Mouse (Mus musculus) testis, postnatal 10 days (tissue): ENCODE measurements at regions not wholly inside any gene's neighbourhood (a gene's known extent, or its start where the extent isn't known, plus 50 kb on each side); places are given as distances from the start of the nearest gene placed in this dataset.
A peak's percentile ranks its signal among the peaks of the same experiment; 100 is the strongest.

Source experiments
- DNase-seq: peaks from one replicate; pipeline ENCODE4 v3.0.0; 2021; ENCODE audit warnings: low spot score

GRCm38 (mm10) chr1:72002471-72003116 lies 209.5 kb downstream of the Mreg start:
- no peak for DNase-seq

- DNase-seq = no peak
Measured at GRCm38 (mm10) chr1:72000741-72001140, 211.4 kb downstream of the Mreg start.

GRCm38 (mm10) chr1:71996828-71997227 lies 215.3 kb downstream of the Mreg start:
- DNase-seq = no peak

GRCm38 (mm10) chr1:71996234-71996619 lies 215.9 kb downstream of the Mreg start:
- no peak for DNase-seq

- no peak for DNase-seq
Measured at GRCm38 (mm10) chr1:71995573-71996233, 216.4 kb downstream of the Mreg start.

GRCm38 (mm10) chr1:71990936-71991335 lies 221.2 kb downstream of the Mreg start:
- DNase-seq = no peak

- DNase-seq = no peak
Measured at GRCm38 (mm10) chr1:71988086-71988485, 224.0 kb downstream of the Mreg start.

- DNase-seq = no peak
Measured at GRCm38 (mm10) chr1:71986047-71986446, 226.1 kb downstream of the Mreg start.

- DNase-seq = no peak
Measured at GRCm38 (mm10) chr1:71983786-71984185, 228.3 kb downstream of the Mreg start.

GRCm38 (mm10) chr1:71982423-71983262 lies 229.5 kb downstream of the Mreg start:
- DNase-seq = no peak

- DNase-seq = no peak
Measured at GRCm38 (mm10) chr1:71980624-71981023, 231.5 kb downstream of the Mreg start.

GRCm38 (mm10) chr1:71979261-71979660 lies 232.8 kb downstream of the Mreg start:
- DNase-seq = no peak

GRCm38 (mm10) chr1:71977361-71977760 lies 234.7 kb downstream of the Mreg start:
- DNase-seq = no peak

- DNase-seq = no peak
Measured at GRCm38 (mm10) chr1:71974715-71975114, 237.4 kb downstream of the Mreg start.

- peak; percentile 46 for DNase-seq
Measured at GRCm38 (mm10) chr1:71971943-71972342, 240.2 kb downstream of the Mreg start.

- no peak for DNase-seq
Measured at GRCm38 (mm10) chr1:71970771-71971170, 241.3 kb downstream of the Mreg start.

- DNase-seq = no peak
Measured at GRCm38 (mm10) chr1:71967574-71968104, 244.5 kb downstream of the Mreg start.

GRCm38 (mm10) chr1:71964450-71965126 lies 247.5 kb downstream of the Mreg start:
- no peak for DNase-seq

GRCm38 (mm10) chr1:71956940-71957339 lies 255.2 kb downstream of the Mreg start:
- DNase-seq = no peak

GRCm38 (mm10) chr1:71955331-71955730 lies 256.8 kb downstream of the Mreg start:
- no peak for DNase-seq

- no peak for DNase-seq
Measured at GRCm38 (mm10) chr1:71953292-71953691, 258.8 kb downstream of the Mreg start.

- DNase-seq = no peak
Measured at GRCm38 (mm10) chr1:71949549-71949948, 262.6 kb downstream of the Mreg start.
